Mouse (Mus musculus): Measurements from ENCODE around the gene Cdc42ep2. TPM values are rescaled to one million over a fixed set of nuclear protein-coding genes. Genes with fewer than 3 reads are reported as not detected.
A peak's percentile ranks its signal among the peaks of the same experiment; 100 is the strongest.

Cdc42ep2 gene
- polyA plus RNA-seq, 1 experiment from 2014 or later, result 7.9 TPM

DNA sequence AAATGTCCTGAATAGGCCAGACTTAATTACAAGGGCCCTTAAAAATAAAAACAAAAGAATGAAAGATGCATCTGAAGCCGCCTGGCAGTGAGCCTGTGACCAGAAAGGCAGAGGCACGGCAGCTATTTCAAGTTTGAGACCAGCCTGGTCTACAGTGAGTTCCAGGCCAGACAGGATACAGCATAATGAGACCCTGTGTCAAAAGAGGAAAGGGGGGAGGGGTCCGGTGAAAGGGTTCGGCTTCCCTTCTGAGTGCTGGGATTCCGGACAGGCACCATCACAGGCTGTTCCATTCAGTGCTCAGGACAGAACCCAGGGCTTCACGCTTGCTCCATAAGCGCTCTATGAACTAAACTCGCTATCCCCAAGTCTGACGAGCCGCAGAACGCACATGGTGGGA lies 2.4 kb upstream of the Cdc42ep2 start:
- Histone ChIP-seq H3K4me3 (ENCODE audit: low read depth, low read length) (no peak overlapping the region), H3K36me3 (ENCODE audit: control insufficient read depth, insufficient read depth, low read length) (no peaks in the 10 kb centered on the region), H3K9ac (ENCODE audit: low read length) (no peak overlapping the region), H3K27me3 (replicated peaks; ENCODE audit: control insufficient read depth, insufficient read depth, low read length) (0 out of 2 replicates have a peak, but pooled peaks cover 2% of the 10 kb centered on the region), H3K9me3 (replicated peaks; ENCODE audit: control insufficient read depth, low read length) (no peaks in the 10 kb centered on the region), H3K27ac (ENCODE audit: low read depth, low read length) (no peak overlapping the region), H3K4me1 (ENCODE audit: control insufficient read depth, insufficient read depth, low read length) (0 out of 2 replicates have a peak, but pooled peaks cover 6% of the 10 kb centered on the region), H3K4me2 (ENCODE audit: low read length) (no peak overlapping the region)
- ATAC-seq (no peak), DNase-seq (ENCODE audit: low spot score) (no peak)
- WGBS, result 61% methylated on average over 11 of the region's 11 CpGs

DNA sequence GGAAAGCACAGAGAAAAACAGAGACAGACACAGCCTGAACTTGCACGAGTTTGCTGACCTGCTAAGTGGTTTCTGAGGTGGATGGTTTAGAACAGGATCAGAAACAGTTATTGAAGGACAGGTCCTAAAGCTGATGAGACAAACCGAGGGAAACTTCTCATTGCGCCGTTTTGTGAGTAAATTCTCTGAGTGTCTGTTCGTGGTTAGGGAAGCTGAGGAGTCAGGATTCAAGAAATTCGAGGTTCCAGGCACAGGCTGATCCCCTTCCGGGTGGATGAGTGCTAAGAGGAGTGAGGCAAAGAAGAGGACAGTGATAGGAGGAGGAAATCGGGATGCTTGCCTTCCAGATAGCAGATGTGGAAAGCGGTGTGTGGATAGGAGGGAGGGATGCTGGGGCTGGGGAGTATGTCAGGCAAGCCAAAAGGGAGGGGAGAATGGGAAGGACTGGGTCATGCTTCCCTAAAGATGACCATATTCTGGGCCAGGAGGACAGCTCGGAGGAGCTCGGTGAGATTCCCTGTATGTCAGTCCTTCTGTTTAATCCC lies 767 bp upstream of the Cdc42ep2 start:
- ATAC-seq (no peak), DNase-seq (ENCODE audit: low spot score) (peak; percentile 1)
- Histone ChIP-seq H3K9ac (ENCODE audit: low read length) (peak overlapping the region; percentile 51), H3K9me3 (replicated peaks; ENCODE audit: control insufficient read depth, low read length) (no peaks in the 10 kb centered on the region), H3K4me3 (ENCODE audit: low read depth, low read length) (peak overlapping the region; percentile 54), H3K4me1 (ENCODE audit: control insufficient read depth, insufficient read depth, low read length) (peaks cover 10% of the 10 kb centered on the region; the same call in 1 of the 2 replicates), H3K36me3 (ENCODE audit: control insufficient read depth, insufficient read depth, low read length) (no peaks in the 10 kb centered on the region), H3K27me3 (replicated peaks; ENCODE audit: control insufficient read depth, insufficient read depth, low read length) (0 out of 2 replicates have a peak, but pooled peaks cover 2% of the 10 kb centered on the region), H3K4me2 (ENCODE audit: low read length) (peak overlapping the region; percentile 99), H3K27ac (ENCODE audit: low read depth, low read length) (no peak overlapping the region)
- WGBS, result 28% methylated on average over 11 of the region's 11 CpGs

DNA sequence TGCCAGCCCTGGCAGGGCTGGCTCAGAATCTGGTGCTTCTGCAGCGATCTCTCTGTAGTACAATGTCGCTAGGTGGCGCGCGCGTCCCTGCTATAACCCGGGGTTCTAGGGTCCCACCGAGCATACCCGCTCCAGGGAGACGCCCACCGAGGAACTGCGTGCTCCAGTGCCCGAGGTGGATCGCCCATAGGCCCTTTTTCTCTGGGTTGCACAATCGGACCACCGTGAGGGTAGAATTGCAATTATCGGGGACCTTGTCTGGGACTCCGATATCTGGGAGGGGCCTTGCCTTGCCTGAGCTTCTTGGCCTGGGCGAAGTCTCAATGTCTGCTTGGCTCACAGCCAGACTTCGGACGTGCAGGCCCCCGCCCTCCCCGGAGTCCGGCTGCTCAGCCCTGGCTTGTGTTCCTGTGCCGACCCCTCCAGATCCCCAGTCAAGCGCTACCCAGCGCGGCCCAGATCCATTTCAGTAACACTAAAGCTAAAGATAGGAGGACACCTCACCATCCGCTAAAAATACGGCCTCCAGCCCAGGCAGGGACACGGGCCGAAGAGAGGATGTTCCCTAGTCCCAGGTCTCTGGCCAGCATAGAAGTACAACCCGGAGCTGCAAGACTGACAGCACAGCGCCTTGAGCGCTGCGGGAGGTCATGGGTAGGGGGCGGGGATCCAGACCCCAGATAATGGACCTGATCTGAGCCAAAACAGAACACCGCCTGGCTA lies 465 bp downstream of the Cdc42ep2 start:
- peak; percentile 88 for ATAC-seq
- H3K4me2 ChIP-seq (ENCODE audit: low read length), result peak overlapping the region; percentile 99
- peak overlapping the region; percentile 64 for H3K9ac ChIP-seq (ENCODE audit: low read length)
- peak; percentile 97 for DNase-seq (ENCODE audit: low spot score)
- H3K9me3 ChIP-seq (replicated peaks; ENCODE audit: control insufficient read depth, low read length), result no peaks in the 10 kb centered on the region
- H3K27ac ChIP-seq (ENCODE audit: low read depth, low read length), result peak overlapping the region; percentile 58; the same call in 1 of the 2 replicates
- H3K4me1 ChIP-seq (ENCODE audit: control insufficient read depth, insufficient read depth, low read length), result peaks cover 10% of the 10 kb centered on the region; the same call in 1 of the 2 replicates
- WGBS, result 0% methylated on average over 38 of the region's 38 CpGs
- peak overlapping the region; percentile 54 for H3K4me3 ChIP-seq (ENCODE audit: low read depth, low read length)
- H3K36me3 ChIP-seq (ENCODE audit: control insufficient read depth, insufficient read depth, low read length), result no peaks in the 10 kb centered on the region
- H3K27me3 ChIP-seq (replicated peaks; ENCODE audit: control insufficient read depth, insufficient read depth, low read length), result 0 out of 2 replicates have a peak, but pooled peaks cover 2% of the 10 kb centered on the region

DNA sequence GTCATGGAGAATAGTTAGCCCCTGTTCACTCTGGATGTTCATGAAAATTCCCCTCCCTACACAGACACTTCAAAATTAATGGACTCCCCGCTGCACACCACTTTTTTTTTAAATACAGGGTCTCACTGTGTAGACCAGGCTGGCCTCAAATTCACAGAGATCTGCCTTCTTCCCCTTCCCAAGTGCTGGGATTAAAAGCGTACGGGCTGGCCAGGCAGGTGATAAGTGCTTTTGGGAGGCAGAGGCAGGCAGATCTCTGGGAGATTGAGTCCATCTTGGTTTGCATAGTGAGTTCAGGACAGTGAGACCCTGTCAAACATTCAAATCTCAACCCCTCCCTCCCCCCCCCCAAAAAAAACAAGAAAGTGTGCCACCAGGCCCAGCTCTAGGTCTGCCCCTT lies 1.7 kb downstream of the Cdc42ep2 start:
- Histone ChIP-seq H3K9me3 (replicated peaks; ENCODE audit: control insufficient read depth, low read length) (no peaks in the 10 kb centered on the region), H3K27ac (ENCODE audit: low read depth, low read length) (no peak overlapping the region), H3K27me3 (replicated peaks; ENCODE audit: control insufficient read depth, insufficient read depth, low read length) (0 out of 2 replicates have a peak, but pooled peaks cover 2% of the 10 kb centered on the region), H3K36me3 (ENCODE audit: control insufficient read depth, insufficient read depth, low read length) (0 out of 2 replicates have a peak, but pooled peaks cover 2% of the 10 kb centered on the region), H3K4me3 (ENCODE audit: low read depth, low read length) (no peak overlapping the region), H3K4me2 (ENCODE audit: low read length) (no peak overlapping the region), H3K4me1 (ENCODE audit: control insufficient read depth, insufficient read depth, low read length) (peaks cover 10% of the 10 kb centered on the region; the same call in 1 of the 2 replicates), H3K9ac (ENCODE audit: low read length) (no peak overlapping the region)
- ATAC-seq, result no peak
- 99% methylated on average over 3 of the region's 3 CpGs for WGBS
- no peak for DNase-seq (ENCODE audit: low spot score)

DNA sequence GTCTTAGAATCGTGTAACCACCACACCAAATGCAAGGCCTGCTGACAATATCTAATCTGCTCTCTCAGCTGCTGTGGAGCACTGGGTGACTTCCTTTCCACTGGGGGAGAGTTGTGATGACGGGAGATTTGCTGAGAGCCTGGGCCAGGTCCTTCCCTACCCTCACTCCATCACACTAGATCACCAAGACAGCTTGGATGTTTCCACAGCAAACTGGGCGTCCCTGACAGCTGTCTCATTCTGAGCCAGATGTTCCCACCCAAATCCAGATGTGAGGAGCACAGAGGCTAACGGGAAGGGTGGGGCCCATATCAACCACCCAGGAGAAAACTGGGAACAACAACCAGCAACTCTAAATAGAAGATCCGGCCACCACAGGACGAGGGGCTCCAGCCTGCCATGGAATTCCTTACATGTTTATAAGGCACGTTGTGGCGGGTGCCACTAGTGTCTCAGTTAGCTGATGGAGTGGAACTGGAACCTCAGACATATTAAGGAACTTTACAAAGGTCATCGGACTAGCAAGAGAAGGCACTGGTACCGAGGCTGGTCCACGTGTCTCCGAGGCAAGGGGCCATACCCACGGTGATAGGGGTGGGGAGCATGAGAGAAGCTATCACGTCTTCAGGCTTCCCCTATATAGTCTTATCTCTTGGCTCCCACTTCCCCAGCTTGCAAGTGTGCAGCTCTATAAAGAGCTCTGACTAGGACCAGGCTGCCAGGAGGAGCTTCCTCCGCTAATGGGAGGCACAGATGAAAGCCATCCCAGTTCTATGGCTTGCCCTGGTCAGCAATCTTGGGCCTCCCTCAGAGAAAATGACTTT lies 2.3 kb downstream of the Cdc42ep2 start:
- peak overlapping the region; percentile 47; the same call in 1 of the 2 replicates for H3K9ac ChIP-seq (ENCODE audit: low read length)
- 0 out of 2 replicates have a peak, but pooled peaks cover 2% of the 10 kb centered on the region for H3K27me3 ChIP-seq (replicated peaks; ENCODE audit: control insufficient read depth, insufficient read depth, low read length)
- H3K4me3 ChIP-seq (ENCODE audit: low read depth, low read length), result no peak overlapping the region
- H3K4me1 ChIP-seq (ENCODE audit: control insufficient read depth, insufficient read depth, low read length), result peaks cover 10% of the 10 kb centered on the region; the same call in 1 of the 2 replicates
- H3K9me3 ChIP-seq (replicated peaks; ENCODE audit: control insufficient read depth, low read length), result no peaks in the 10 kb centered on the region
- DNase-seq (ENCODE audit: low spot score) (no peak), ATAC-seq (no peak)
- no peak overlapping the region for H3K27ac ChIP-seq (ENCODE audit: low read depth, low read length)
- peaks cover 6% of the 10 kb centered on the region; the same call in 1 of the 2 replicates for H3K36me3 ChIP-seq (ENCODE audit: control insufficient read depth, insufficient read depth, low read length)
- 87% methylated on average over 15 of the region's 15 CpGs for WGBS
- H3K4me2 ChIP-seq (ENCODE audit: low read length), result peak overlapping the region; percentile 20; the same call in 1 of the 2 replicates

DNA sequence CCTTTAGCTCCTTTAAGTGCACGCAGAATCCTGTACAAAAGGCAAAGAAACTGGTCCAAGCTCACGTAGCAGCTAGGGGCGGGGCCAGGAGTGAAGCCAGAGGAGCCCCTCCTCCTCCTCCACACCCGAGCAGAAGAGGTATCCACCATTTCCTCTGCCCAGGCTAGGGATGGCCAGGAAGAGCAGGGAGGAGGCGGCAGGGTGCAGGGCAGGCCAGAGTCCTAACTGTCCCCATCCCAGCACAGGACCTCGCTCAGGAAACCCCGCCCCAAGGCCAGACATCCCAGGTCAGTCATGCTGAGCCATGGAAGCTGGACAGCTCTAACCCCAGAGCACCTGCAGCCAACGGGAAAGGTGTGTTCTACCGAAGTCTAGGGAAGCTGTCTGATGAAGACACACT lies 2.9 kb downstream of the Cdc42ep2 start:
- peaks cover 10% of the 10 kb centered on the region; the same call in 1 of the 2 replicates for H3K4me1 ChIP-seq (ENCODE audit: control insufficient read depth, insufficient read depth, low read length)
- no peaks in the 10 kb centered on the region for H3K9me3 ChIP-seq (replicated peaks; ENCODE audit: control insufficient read depth, low read length)
- peak overlapping the region; percentile 47 for H3K9ac ChIP-seq (ENCODE audit: low read length)
- ATAC-seq, result no peak
- H3K27me3 ChIP-seq (replicated peaks; ENCODE audit: control insufficient read depth, insufficient read depth, low read length), result 0 out of 2 replicates have a peak, but pooled peaks cover 2% of the 10 kb centered on the region
- H3K4me2 ChIP-seq (ENCODE audit: low read length), result peak overlapping the region; percentile 20; the same call in 1 of the 2 replicates
- no peak overlapping the region for H3K27ac ChIP-seq (ENCODE audit: low read depth, low read length)
- H3K36me3 ChIP-seq (ENCODE audit: control insufficient read depth, insufficient read depth, low read length), result peaks cover 10% of the 10 kb centered on the region; the same call in 1 of the 2 replicates
- DNase-seq (ENCODE audit: low spot score), result no peak
- WGBS, result 15% methylated on average over 9 of the region's 9 CpGs
- no peak overlapping the region for H3K4me3 ChIP-seq (ENCODE audit: low read depth, low read length)

DNA sequence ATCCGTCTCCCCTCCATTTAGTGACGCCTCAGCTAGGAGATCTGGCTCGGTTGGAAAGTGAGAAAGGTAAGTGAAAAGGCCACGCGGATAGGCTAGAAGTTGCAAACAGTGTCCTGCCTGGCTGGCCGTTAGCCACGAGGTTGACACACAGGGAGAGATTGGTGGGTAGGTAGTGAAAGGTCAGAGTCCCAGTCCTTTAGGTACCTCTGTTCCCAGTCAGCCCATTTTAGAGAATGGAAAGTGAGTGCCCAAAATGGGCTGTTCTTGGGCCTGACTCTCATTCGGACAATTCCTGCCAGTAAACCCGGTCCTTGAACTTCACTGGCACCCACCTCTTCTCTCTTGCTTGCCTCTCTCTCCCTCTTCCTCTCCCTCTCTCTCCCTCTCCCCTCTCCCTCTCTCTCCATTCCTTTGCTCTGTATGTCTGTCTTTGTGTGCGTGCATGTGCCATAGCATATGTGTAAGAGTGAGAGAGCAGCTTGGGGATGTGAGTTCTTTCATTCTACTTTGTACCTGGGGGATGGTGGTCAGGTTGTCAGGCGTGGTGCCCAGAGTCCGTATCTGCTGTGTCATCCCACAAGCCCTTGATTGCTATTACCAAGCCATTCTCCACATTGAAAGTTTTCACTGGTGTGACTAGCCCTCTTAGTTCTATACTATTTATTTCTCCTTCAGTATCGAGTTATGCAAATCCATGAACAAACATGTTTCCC lies 11.5 kb downstream of the Cdc42ep2 start, which contains the start of gene Dpf2:
TSS of gene Dpf2 (minus strand) at position 4 of the 713 bp plus-strand sequence.
- peak; percentile 19; the same call in 1 of the 2 replicates for ATAC-seq

More for the DNA sequence above, 11.5 kb downstream of the Cdc42ep2 start, which contains the start of gene Dpf2:
- Histone ChIP-seq H3K9me3 (replicated peaks; ENCODE audit: control insufficient read depth, low read length) (no peaks in the 10 kb centered on the region), H3K27me3 (replicated peaks; ENCODE audit: control insufficient read depth, insufficient read depth, low read length) (no peaks in the 10 kb centered on the region), H3K36me3 (ENCODE audit: control insufficient read depth, insufficient read depth, low read length) (peaks cover 14% of the 10 kb centered on the region; the same call in 1 of the 2 replicates), H3K9ac (ENCODE audit: low read length) (peak within 1 kb of the TSS; percentile 90), H3K4me2 (ENCODE audit: low read length) (peak within 1 kb of the TSS; percentile 88), H3K4me1 (ENCODE audit: control insufficient read depth, insufficient read depth, low read length) (peaks cover 22% of the 10 kb centered on the region), H3K27ac (ENCODE audit: low read depth, low read length) (peak within 1 kb of the TSS; percentile 70), H3K4me3 (ENCODE audit: low read depth, low read length) (peak within 1 kb of the TSS; percentile 98)
- 22% methylated on average over 13 of the region's 13 CpGs for WGBS
- DNase-seq (ENCODE audit: low spot score), result no peak
